Comparison of ENCODE assay signal across 8 mouse cellular contexts in genomic region chr7:73771384-73772274, GRCm38 (mm10). TPM values are rescaled to one million over a fixed set of nuclear protein-coding genes. Genes with fewer than 3 reads are reported as not detected.
DNase-seq lines count a peak whose midpoint lies in the region; ATAC-seq and TF ChIP-seq lines count a peak whose summit lies in the region.

No protein-coding gene starts in this region.

- H3K9me3 ChIP-seq in liver, embryonic 14.5 days (ENCODE audit: control insufficient read depth, low read length): no peaks in the 10 kb centered on the region

- 0 out of 2 replicates have a peak, but pooled peaks have one; percentile 8 for TF ChIP-seq CTCF in liver, embryonic 14.5 days (IDR thresholded peaks at IDR 0.05; ENCODE audit: low read depth)

- ATAC-seq in hematopoietic stem cell, adult 5-6 weeks (replicated peaks in 1 of 2; ENCODE audit: insufficient read depth in 1 of 2, low FRiP score in 2 of 2, low TSS enrichment in 1 of 2, low read depth in 1 of 2, poor library complexity in 2 of 2, severe bottlenecking in 2 of 2): peak; percentile 70 to 74
- peak; percentile 31; the same call in 1 of the 2 replicates for ATAC-seq in liver, embryonic 14.5 days (ENCODE audit: insufficient read depth)

- no peaks in the 10 kb centered on the region; a peak in 1 of 4 replicates for H3K4me1 ChIP-seq in liver, embryonic 14.5 days (replicated peaks; ENCODE audit: control insufficient read depth in 2 of 2, insufficient read depth in 2 of 2, low read length in 1 of 2)

- no peaks in the 10 kb centered on the region for H3K27me3 ChIP-seq in liver, embryonic 14.5 days (ENCODE audit: control insufficient read depth, insufficient read depth, low read length)

- peak; percentile 11 for DNase-seq in adrenal gland, postnatal 25 days
- DNase-seq in adrenal gland, adult 18-20 months (ENCODE audit: low spot score in 2 of 2): no peak
- DNase-seq in right cerebral cortex, adult 18-20 months: peak; percentile 16
- DNase-seq in right cerebral cortex, postnatal 4 days: no peak
- DNase-seq in liver, embryonic 14.5 days (ENCODE audit: low read depth in 3 of 3, low spot score in 3 of 3): no peak
- DNase-seq in urinary bladder, postnatal 14 days (ENCODE audit: low spot score): no peak
- DNase-seq in lung, postnatal 10 days: no peak

- peak overlapping the region; percentile 17 to 32; a peak in 2 of 4 replicates for H3K4me3 ChIP-seq in liver, embryonic 14.5 days (ENCODE audit: insufficient read depth in 1 of 2, low read depth in 2 of 2, low read length in 2 of 2)

- H3K36me3 ChIP-seq in liver, embryonic 14.5 days (replicated peaks; ENCODE audit: control insufficient read depth, insufficient read depth, low read depth): no peaks in the 10 kb centered on the region

- peak overlapping the region; percentile 41 for H3K4me2 ChIP-seq in liver, embryonic 14.5 days (ENCODE audit: low read depth)

- WGBS in liver, embryonic 14.5 days (ENCODE audit: insufficient replicate concordance): 19% methylated on average over 19 of the region's 19 CpGs

- no peak overlapping the region for H3K9ac ChIP-seq in liver, embryonic 14.5 days (replicated peaks)

- TF ChIP-seq EP300 in liver, embryonic 14.5 days (IDR thresholded peaks at IDR 0.05; ENCODE audit: low read depth): no peak

- H3K27ac ChIP-seq in liver, embryonic 14.5 days: no peak overlapping the region

RNA-seq across cellular contexts. Expression of gene Fam174b, which starts 31.5 kb away (rescaled TPM):
- 6.6 and 9.6 TPM in 2 replicates for total RNA-seq in adrenal gland, postnatal 25 days (2021)
- 10 to 100 TPM; 10.9 to 11.4 TPM for total RNA-seq in adrenal gland, adult 18-20 months (2021)
- total RNA-seq in hematopoietic stem cell, adult 5-6 weeks (2017): 6.1 and 7.7 TPM in 2 replicates
- polyA plus RNA-seq in liver, embryonic 14.5 days (2012; rRNA removed): 1.5 and 1.6 TPM in 2 replicates
- 2.0 and 2.3 TPM in 2 replicates for polyA plus RNA-seq in liver, embryonic 14.5 days (2014; fragmentation: Nextera tagmentation; extraction: Ambion mirVana)

Comparison
In these comparisons a context has a peak if more than half of its experiments do, and no peak if none do; other contexts are left out.
1. DNase-seq: peak in adrenal gland, postnatal 25 days (single experiment) and right cerebral cortex, adult 18-20 months (single experiment); none in adrenal gland, adult 18-20 months (0 of 2), right cerebral cortex, postnatal 4 days (single experiment), liver, embryonic 14.5 days (0 of 3), urinary bladder, postnatal 14 days (single experiment) and lung, postnatal 10 days (single experiment).